Mouse (Mus musculus) frontal cortex, adult 2 months (tissue): Measurements from ENCODE around the gene Nr2e3. TPM values are rescaled to one million over a fixed set of nuclear protein-coding genes. Genes with fewer than 3 reads are reported as not detected.
"Not testable (repeated sequence)": the region's sequence is repeated elsewhere in the genome, so short reads cannot be mapped to it uniquely, and the experiment has no call there.

Source experiments
- DNase-seq, 2 experiments: peaks; one replicate each; pipeline ENCODE4 v3.0.0; 2022; ENCODE audit warnings: low spot score in 1 of 2; ENCODE audit errors: extremely low spot score in 1 of 2
- polyA plus RNA-seq: library from polyadenylated mRNA; depleted of rRNA; stranded (reverse); fragments of >200 nt; gene quantifications from 2 replicates; pipeline ENCODE4 v1.2.3, GENCODE M21; 2012; rRNA removed

The Nr2e3 gene
- polyA plus RNA-seq: 0.11 TPM in 1 of 2 replicates, not detected in the other

- DNase-seq: no peak
Measured at GRCm38 (mm10) chr9:59960559-59960958, at the start of gene Nr2e3. TSS of gene Nr2e3 (minus strand) at chr9:59960659.

- DNase-seq: no peak
Measured at GRCm38 (mm10) chr9:60008936-60009335, 48.5 kb upstream of the Nr2e3 start.

GRCm38 (mm10) chr9:60002323-60002722 is 41.9 kb upstream of the Nr2e3 start:
- DNase-seq: no peak

GRCm38 (mm10) chr9:60001444-60001843 is 41.0 kb upstream of the Nr2e3 start:
- no peak for DNase-seq

GRCm38 (mm10) chr9:59997725-59998124 is 37.3 kb upstream of the Nr2e3 start:
- peak in 1 of 2 experiments; percentile 24 for DNase-seq

GRCm38 (mm10) chr9:59991407-59991806 is 30.9 kb upstream of the Nr2e3 start:
- no peak for DNase-seq

- DNase-seq: peak; percentile 44 to 89
Measured at GRCm38 (mm10) chr9:59989864-59990263, 29.4 kb upstream of the Nr2e3 start.

GRCm38 (mm10) chr9:59985900-59986572 is 25.6 kb upstream of the Nr2e3 start:
- peak; percentile 19 to 45 for DNase-seq

- DNase-seq: no peak
Measured at GRCm38 (mm10) chr9:59981116-59981515, 20.7 kb upstream of the Nr2e3 start.

- no peak for DNase-seq
Measured at GRCm38 (mm10) chr9:59971263-59971662, 10.8 kb upstream of the Nr2e3 start.

GRCm38 (mm10) chr9:59969383-59969782 is 8.9 kb upstream of the Nr2e3 start:
- DNase-seq: peak in 1 of 2 experiments; percentile 88

GRCm38 (mm10) chr9:59965046-59965445 is 4.6 kb upstream of the Nr2e3 start:
- DNase-seq: no peak

- DNase-seq: peak; percentile 55 to 64
Measured at GRCm38 (mm10) chr9:59964367-59964766, 3.9 kb upstream of the Nr2e3 start.

- DNase-seq: no peak
Measured at GRCm38 (mm10) chr9:59961201-59961955, 919 bp upstream of the Nr2e3 start.

GRCm38 (mm10) chr9:59959276-59959675 is 1.2 kb downstream of the Nr2e3 start:
- DNase-seq: peak; percentile 29 to 88

GRCm38 (mm10) chr9:59958115-59958514 is 2.3 kb downstream of the Nr2e3 start:
- not testable (repeated sequence) for DNase-seq

- DNase-seq: no peak
Measured at GRCm38 (mm10) chr9:59956496-59956895, 4.0 kb downstream of the Nr2e3 start.

- DNase-seq: no peak
Measured at GRCm38 (mm10) chr9:59955692-59956091, 4.8 kb downstream of the Nr2e3 start.

- DNase-seq: no peak
Measured at GRCm38 (mm10) chr9:59955199-59955598, 5.3 kb downstream of the Nr2e3 start.

GRCm38 (mm10) chr9:59953556-59953955 is 6.9 kb downstream of the Nr2e3 start:
- no peak for DNase-seq

- DNase-seq: no peak
Measured at GRCm38 (mm10) chr9:59952515-59953070, 7.9 kb downstream of the Nr2e3 start.

GRCm38 (mm10) chr9:59951943-59952342 is 8.5 kb downstream of the Nr2e3 start:
- no peak for DNase-seq
